Mouse (Mus musculus) kidney, embryonic 15.5 days (tissue): ENCODE data around the gene F10. TPM values are rescaled to one million over a fixed set of nuclear protein-coding genes. Genes with fewer than 3 reads are reported as not detected.
"Not testable (repeated sequence)": the region's sequence is repeated elsewhere in the genome, so short reads cannot be mapped to it uniquely, and the experiment has no call there.

Experiments used
- ATAC-seq: fragments of 200-750 bp; cut with Nextera tagmentation; replicated peaks from 2 replicates; pipeline ENCODE4 v1.8.0; 2017; ENCODE audit warnings: moderate TSS enrichment; ENCODE audit not compliant: low FRiP score
- H3K27ac ChIP-seq: fragments of 300-500 bp; sonication (generic); 2 replicates; pipeline ENCODE4 v1.5.1; 2015; ENCODE audit warnings: mild to moderate bottlenecking, inconsistent platforms
- H3K27me3 ChIP-seq: fragments of 300-500 bp; sonication (generic); 2 replicates; pipeline ENCODE4 v1.6.1; 2015; ENCODE audit warnings: inconsistent platforms
- H3K36me3 ChIP-seq: fragments of 300-500 bp; sonication (generic); 2 replicates; pipeline ENCODE4 v1.6.1; 2015; ENCODE audit warnings: inconsistent platforms
- H3K4me1 ChIP-seq: fragments of 300-500 bp; sonication (generic); 2 replicates; pipeline ENCODE4 v1.6.1; 2015; ENCODE audit warnings: inconsistent platforms
- H3K4me2 ChIP-seq: fragments of 300-500 bp; sonication (generic); 2 replicates; pipeline ENCODE4 v1.6.1; 2015; ENCODE audit warnings: moderate library complexity, mild to moderate bottlenecking, inconsistent platforms
- H3K4me3 ChIP-seq: fragments of 300-500 bp; sonication (generic); replicated peaks from 2 replicates; pipeline ENCODE4 v1.5.1; 2015; ENCODE audit warnings: mild to moderate bottlenecking, inconsistent platforms
- H3K9ac ChIP-seq: fragments of 300-500 bp; sonication (generic); 2 replicates; pipeline ENCODE4 v1.6.1; 2015; ENCODE audit warnings: mild to moderate bottlenecking, inconsistent platforms
- H3K9me3 ChIP-seq: fragments of 300-500 bp; sonication (generic); replicated peaks from 2 replicates; pipeline ENCODE4 v1.6.1; 2016; ENCODE audit warnings: inconsistent platforms
- WGBS: fragments of 180-500 bp; shearing (Covaris S2); methylation state at CpG from one replicate; pipeline ENCODE4 v1.1.7; 2015; ENCODE audit warnings: mixed read lengths; 5-methylcytosine and 5-hydroxymethylcytosine counted together
- polyA plus RNA-seq: library from polyadenylated mRNA; unstranded; fragments of >200 nt; fragmentation: Nextera tagmentation; extraction: Ambion mirVana; gene quantifications from 2 replicates; pipeline ENCODE4 v1.2.1, GENCODE M21; 2015

Gene F10
- polyA plus RNA-seq, 1 experiment from 2014 or later: 3.7 TPM

GRCm38 (mm10) chr8:13073255-13073654, 36.1 kb downstream of the F10 start:
- Histone ChIP-seq H3K27ac (no peak overlapping the region), H3K9ac (no peak overlapping the region), H3K4me1 (no peaks in the 10 kb centered on the region), H3K4me2 (no peak overlapping the region), H3K27me3 (no peaks in the 10 kb centered on the region), H3K4me3 (no peak overlapping the region), H3K9me3 (no peaks in the 10 kb centered on the region), H3K36me3 (peaks cover 58% of the 10 kb centered on the region)
- no peak for ATAC-seq
- 92% methylated on average over 11 of the region's 11 CpGs for WGBS

GRCm38 (mm10) chr8:13075044-13075443, 37.9 kb downstream of the F10 start:
- no peak overlapping the region for H3K9ac ChIP-seq
- H3K4me2 ChIP-seq: no peak overlapping the region
- no peak overlapping the region for H3K27ac ChIP-seq
- no peaks in the 10 kb centered on the region for H3K4me1 ChIP-seq
- H3K27me3 ChIP-seq: no peaks in the 10 kb centered on the region
- H3K36me3 ChIP-seq: peaks cover 76% of the 10 kb centered on the region
- no peak overlapping the region for H3K4me3 ChIP-seq
- H3K9me3 ChIP-seq: no peaks in the 10 kb centered on the region
- 92% methylated on average over 8 of the region's 8 CpGs for WGBS
- ATAC-seq: no peak

- peaks cover 81% of the 10 kb centered on the region for H3K36me3 ChIP-seq
- not testable (repeated sequence) for H3K27me3 ChIP-seq, ATAC-seq, H3K4me2 ChIP-seq, H3K9me3 ChIP-seq, H3K27ac ChIP-seq, H3K4me3 ChIP-seq, H3K4me1 ChIP-seq, H3K9ac ChIP-seq
- WGBS: 87% methylated on average over 1 of the region's 1 CpGs
Measured at GRCm38 (mm10) chr8:13075579-13075978, 38.5 kb downstream of the F10 start.

GRCm38 (mm10) chr8:13077542-13077941, 40.4 kb downstream of the F10 start:
- no peaks in the 10 kb centered on the region for H3K4me1 ChIP-seq
- WGBS: 88% methylated on average over 7 of the region's 7 CpGs

GRCm38 (mm10) chr8:13104691-13105086, 67.6 kb downstream of the F10 start:
- peak; percentile 74 for ATAC-seq
- Histone ChIP-seq H3K4me2 (peak overlapping the region; percentile 94), H3K27ac (peak overlapping the region; percentile 92), H3K4me3 (peak overlapping the region; percentile 96), H3K36me3 (peaks cover 24% of the 10 kb centered on the region), H3K9me3 (no peaks in the 10 kb centered on the region), H3K27me3 (no peaks in the 10 kb centered on the region), H3K4me1 (peaks cover 37% of the 10 kb centered on the region), H3K9ac (peak overlapping the region; percentile 78)
- under 1% methylated on average over 45 of the region's 45 CpGs for WGBS

More at GRCm38 (mm10) chr8:13077542-13077941, 40.4 kb downstream of the F10 start:
- H3K27ac ChIP-seq: no peak overlapping the region
- no peak overlapping the region for H3K4me2 ChIP-seq
- H3K4me3 ChIP-seq: no peak overlapping the region
- no peaks in the 10 kb centered on the region for H3K27me3 ChIP-seq
- H3K9me3 ChIP-seq: no peaks in the 10 kb centered on the region
- H3K36me3 ChIP-seq: peaks cover 99% of the 10 kb centered on the region
- no peak overlapping the region for H3K9ac ChIP-seq
- no peak for ATAC-seq

GRCm38 (mm10) chr8:13105087-13105881, 68.2 kb downstream of the F10 start, which contains the start of the genes Pcid2 and Cul4a:
Pcid2 (minus strand) TSS chr8:13105459.
Cul4a (plus strand) TSS chr8:13105621.
- no peaks in the 10 kb centered on the region for H3K9me3 ChIP-seq
- peak; percentile 96 for ATAC-seq
- H3K36me3 ChIP-seq: peaks cover 19% of the 10 kb centered on the region
- peak within 1 kb of the TSS; percentile 96 for H3K4me3 ChIP-seq
- WGBS: 0% methylated on average over 86 of the region's 87 CpGs
- H3K9ac ChIP-seq: peak within 1 kb of the TSS; percentile 97
- no peaks in the 10 kb centered on the region for H3K27me3 ChIP-seq
- peaks cover 37% of the 10 kb centered on the region for H3K4me1 ChIP-seq
- peak within 1 kb of the TSS; percentile 94 for H3K4me2 ChIP-seq
- H3K27ac ChIP-seq: peak within 1 kb of the TSS; percentile 92

GRCm38 (mm10) chr8:13105908-13106551, 68.9 kb downstream of the F10 start:
- peak overlapping the region; percentile 96 for H3K4me3 ChIP-seq
- ATAC-seq: peak; percentile 74
- peaks cover 19% of the 10 kb centered on the region for H3K36me3 ChIP-seq
- H3K27me3 ChIP-seq: no peaks in the 10 kb centered on the region
- peaks cover 37% of the 10 kb centered on the region for H3K4me1 ChIP-seq
- H3K9me3 ChIP-seq: no peaks in the 10 kb centered on the region
- H3K4me2 ChIP-seq: peak overlapping the region; percentile 94
- peak overlapping the region; percentile 97 for H3K9ac ChIP-seq
- peak overlapping the region; percentile 92 for H3K27ac ChIP-seq
- WGBS: 0% methylated on average over 39 of the region's 63 CpGs

Other genes starting within 250 kb of the F10 start
- 18.9 and 22.7 TPM in 2 replicates for gene Mcf2l, start 163.5 kb upstream of the F10 start, polyA plus RNA-seq
- gene F7, start 11.3 kb upstream of the F10 start, polyA plus RNA-seq: 0.19 and 0.21 TPM in 2 replicates
- 1.6 and 1.9 TPM in 2 replicates for gene Proz, start 23.6 kb downstream of the F10 start, polyA plus RNA-seq
- 42.8 and 45.5 TPM in 2 replicates for gene Pcid2, start 68.2 kb downstream of the F10 start, polyA plus RNA-seq
- 104 and 105 TPM in 2 replicates for gene Cul4a, start 68.3 kb downstream of the F10 start, polyA plus RNA-seq
- gene Lamp1, start 121.9 kb downstream of the F10 start, polyA plus RNA-seq: 299 and 302 TPM in 2 replicates
- gene Grtp1, start 163.3 kb downstream of the F10 start, polyA plus RNA-seq: 19.3 and 21.3 TPM in 2 replicates
- 0.48 and 1.4 TPM in 2 replicates for gene Adprhl1, start 216.9 kb downstream of the F10 start, polyA plus RNA-seq